Mouse (Mus musculus) heart, embryonic 12.5 days (tissue): ENCODE measurements around the gene Relb. TPM values are rescaled to one million over a fixed set of nuclear protein-coding genes. Genes with fewer than 3 reads are reported as not detected.

Source experiments
- ATAC-seq: fragments of 200-750 bp; cut with Nextera tagmentation; 2 replicates; pipeline ENCODE4 v1.8.0; 2017; ENCODE audit warnings: moderate TSS enrichment, moderate library complexity; ENCODE audit not compliant: insufficient number of reproducible peaks, low FRiP score
- H3K27ac ChIP-seq: fragments of 300-500 bp; sonication (generic); 2 replicates; pipeline ENCODE4 v1.5.1; 2016; ENCODE audit warnings: mild to moderate bottlenecking, moderate library complexity; ENCODE audit not compliant: poor library complexity, severe bottlenecking
- H3K27me3 ChIP-seq: fragments of 300-500 bp; sonication (generic); replicated peaks from 2 replicates; pipeline ENCODE4 v1.6.1; 2016; ENCODE audit warnings: mild to moderate bottlenecking, moderate library complexity
- H3K36me3 ChIP-seq: fragments of 300-500 bp; sonication (generic); 2 replicates; pipeline ENCODE4 v1.6.1; 2016; ENCODE audit warnings: mild to moderate bottlenecking, moderate library complexity
- H3K4me1 ChIP-seq: fragments of 300-500 bp; sonication (generic); replicated peaks from 2 replicates; pipeline ENCODE4 v1.6.1; 2016; ENCODE audit warnings: mild to moderate bottlenecking
- H3K4me2 ChIP-seq: fragments of 300-500 bp; sonication (generic); 2 replicates; pipeline ENCODE4 v1.6.1; 2016; ENCODE audit warnings: mild to moderate bottlenecking, moderate library complexity
- H3K4me3 ChIP-seq: fragments of 300-500 bp; sonication (generic); 2 replicates; pipeline ENCODE4 v1.5.1; 2016; ENCODE audit warnings: mild to moderate bottlenecking
- H3K9ac ChIP-seq: fragments of 300-500 bp; sonication (generic); 2 replicates; pipeline ENCODE4 v1.6.1; 2016; ENCODE audit warnings: mild to moderate bottlenecking, moderate library complexity
- H3K9me3 ChIP-seq: fragments of 300-500 bp; sonication (generic); replicated peaks from 2 replicates; pipeline ENCODE4 v1.6.1; 2016; ENCODE audit warnings: mild to moderate bottlenecking, moderate library complexity
- WGBS: fragments of 180-500 bp; shearing (Covaris S2); methylation state at CpG from one replicate; pipeline ENCODE4 v1.1.7; 2016; 5-methylcytosine and 5-hydroxymethylcytosine counted together
- polyA plus RNA-seq: library from polyadenylated mRNA; unstranded; fragments of >200 nt; fragmentation: Nextera tagmentation; extraction: Ambion mirVana; gene quantifications from 2 replicates; pipeline ENCODE4 v1.2.1, GENCODE M21; 2016

The Relb gene
- polyA plus RNA-seq, 1 experiment from 2014 or later = 4.7 TPM

GRCm38 (mm10) chr7:19564455-19564854 lies 64.8 kb downstream of the Relb start:
- whole genome bisulfite sequencing = 89% methylated on average over 4 of the region's 4 CpGs
- H3K36me3 ChIP-seq = peaks cover 48% of the 10 kb centered on the region
- no peak overlapping the region for H3K9ac ChIP-seq
- peaks cover 6% of the 10 kb centered on the region; the same call in 1 of the 2 replicates for H3K9me3 ChIP-seq
- H3K27ac ChIP-seq = no peak overlapping the region
- no peak overlapping the region for H3K4me3 ChIP-seq
- no peak for ATAC-seq
- H3K27me3 ChIP-seq = no peaks in the 10 kb centered on the region
- H3K4me1 ChIP-seq = peaks cover 26% of the 10 kb centered on the region
- H3K4me2 ChIP-seq = no peak overlapping the region

DNA sequence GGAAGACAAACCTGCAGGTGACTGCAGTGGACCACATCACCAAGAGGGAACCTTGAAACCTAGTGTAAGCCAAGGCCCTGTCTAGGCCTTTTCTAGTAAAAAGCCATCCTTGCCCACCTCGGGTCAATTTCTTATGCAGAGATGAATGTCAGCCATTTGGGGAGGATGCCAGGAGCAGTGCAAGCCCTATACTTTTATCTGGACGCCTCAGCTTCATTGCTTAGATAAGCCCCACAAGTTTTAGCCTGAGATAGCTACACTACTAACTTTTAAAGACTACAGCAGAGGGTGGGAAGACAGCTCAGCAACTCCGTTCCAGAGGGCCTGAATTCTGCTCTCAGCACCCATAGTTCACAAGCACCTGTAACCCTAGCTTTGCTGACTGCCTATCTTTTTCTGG lies 65.4 kb downstream of the Relb start:
- Histone ChIP-seq H3K27ac (0 out of 2 replicates have a peak overlapping the region, but pooled peaks have one; percentile 10), H3K4me2 (0 out of 2 replicates have a peak overlapping the region, but pooled peaks have one; percentile 94), H3K27me3 (no peaks in the 10 kb centered on the region), H3K4me1 (peaks cover 32% of the 10 kb centered on the region), H3K4me3 (no peak overlapping the region), H3K9ac (no peak overlapping the region), H3K36me3 (peaks cover 42% of the 10 kb centered on the region), H3K9me3 (peaks cover 6% of the 10 kb centered on the region; the same call in 1 of the 2 replicates)
- 65% methylated on average over 3 of the region's 3 CpGs for WGBS
- no peak for ATAC-seq

DNA sequence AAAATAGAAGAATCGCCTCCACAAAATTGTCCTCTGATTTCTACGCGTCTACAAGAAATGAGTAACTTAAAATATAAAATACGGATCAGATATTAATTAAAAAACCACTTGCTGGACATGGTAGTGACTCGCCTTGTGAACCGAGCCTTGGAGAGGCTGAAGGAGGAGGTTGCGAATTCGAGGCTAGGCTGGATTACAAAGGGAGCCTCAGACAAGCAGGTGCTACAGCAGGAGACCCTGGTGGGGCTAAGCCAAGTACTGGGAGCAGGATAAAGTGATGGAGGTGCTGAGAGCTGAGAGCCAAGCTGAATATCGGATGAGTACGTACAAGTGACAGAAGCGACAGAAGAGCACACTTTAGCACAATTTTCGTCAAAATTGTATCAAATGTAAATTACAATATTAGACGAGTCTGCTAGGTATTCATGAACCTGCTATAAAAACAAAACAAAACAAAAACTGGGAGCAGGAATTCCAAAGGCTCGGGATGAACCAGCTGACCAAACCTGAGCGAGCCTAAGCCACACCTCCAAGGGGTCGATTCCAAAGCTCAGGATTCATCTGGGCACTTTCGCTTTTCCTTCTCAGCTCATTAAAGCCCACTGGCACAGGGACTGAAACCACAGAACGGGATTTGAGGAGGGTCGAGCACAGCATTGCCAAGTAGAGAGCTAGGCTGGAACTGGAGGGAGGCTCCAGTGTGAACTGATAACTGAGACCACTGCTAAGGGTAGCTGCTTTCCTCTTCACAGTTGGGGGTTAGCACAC lies 66.4 kb downstream of the Relb start, which contains the start of gene Ppp1r37:
Gene Ppp1r37, minus strand, starts transcription at position 434 of the 768 bp plus-strand sequence.
- Histone ChIP-seq H3K27me3 (no peaks in the 10 kb centered on the region), H3K9me3 (peaks cover 6% of the 10 kb centered on the region; the same call in 1 of the 2 replicates), H3K9ac (peak within 1 kb of the TSS; percentile 95), H3K4me2 (peak within 1 kb of the TSS; percentile 94), H3K4me1 (peaks cover 42% of the 10 kb centered on the region), H3K27ac (peak within 1 kb of the TSS; percentile 79), H3K36me3 (peaks cover 37% of the 10 kb centered on the region), H3K4me3 (peak within 1 kb of the TSS; percentile 78)
- WGBS = 2% methylated on average over 19 of the region's 19 CpGs
- peak; percentile 24; the same call in 1 of the 2 replicates for ATAC-seq

- Histone ChIP-seq H3K4me3 (peak overlapping the region; percentile 78), H3K36me3 (peaks cover 32% of the 10 kb centered on the region), H3K27me3 (no peaks in the 10 kb centered on the region), H3K4me1 (peaks cover 51% of the 10 kb centered on the region), H3K27ac (peak overlapping the region; percentile 79), H3K9me3 (peaks cover 6% of the 10 kb centered on the region; the same call in 1 of the 2 replicates), H3K4me2 (peak overlapping the region; percentile 94), H3K9ac (peak overlapping the region; percentile 95)
- under 1% methylated on average over 102 of the region's 102 CpGs for WGBS
- ATAC-seq = peak; percentile 89
Observed at GRCm38 (mm10) chr7:19561765-19562642, 67.2 kb downstream of the Relb start.

- Histone ChIP-seq H3K4me2 (peak overlapping the region; percentile 94), H3K36me3 (peaks cover 29% of the 10 kb centered on the region), H3K4me3 (peak overlapping the region; percentile 78), H3K27me3 (no peaks in the 10 kb centered on the region), H3K27ac (peak overlapping the region; percentile 79; the same call in 1 of the 2 replicates), H3K4me1 (peaks cover 56% of the 10 kb centered on the region), H3K9ac (peak overlapping the region; percentile 95), H3K9me3 (peaks cover 6% of the 10 kb centered on the region; the same call in 1 of the 2 replicates)
- WGBS = 1% methylated on average over 11 of the region's 11 CpGs
- no peak for ATAC-seq
Observed at GRCm38 (mm10) chr7:19561431-19561764, 67.8 kb downstream of the Relb start.

DNA sequence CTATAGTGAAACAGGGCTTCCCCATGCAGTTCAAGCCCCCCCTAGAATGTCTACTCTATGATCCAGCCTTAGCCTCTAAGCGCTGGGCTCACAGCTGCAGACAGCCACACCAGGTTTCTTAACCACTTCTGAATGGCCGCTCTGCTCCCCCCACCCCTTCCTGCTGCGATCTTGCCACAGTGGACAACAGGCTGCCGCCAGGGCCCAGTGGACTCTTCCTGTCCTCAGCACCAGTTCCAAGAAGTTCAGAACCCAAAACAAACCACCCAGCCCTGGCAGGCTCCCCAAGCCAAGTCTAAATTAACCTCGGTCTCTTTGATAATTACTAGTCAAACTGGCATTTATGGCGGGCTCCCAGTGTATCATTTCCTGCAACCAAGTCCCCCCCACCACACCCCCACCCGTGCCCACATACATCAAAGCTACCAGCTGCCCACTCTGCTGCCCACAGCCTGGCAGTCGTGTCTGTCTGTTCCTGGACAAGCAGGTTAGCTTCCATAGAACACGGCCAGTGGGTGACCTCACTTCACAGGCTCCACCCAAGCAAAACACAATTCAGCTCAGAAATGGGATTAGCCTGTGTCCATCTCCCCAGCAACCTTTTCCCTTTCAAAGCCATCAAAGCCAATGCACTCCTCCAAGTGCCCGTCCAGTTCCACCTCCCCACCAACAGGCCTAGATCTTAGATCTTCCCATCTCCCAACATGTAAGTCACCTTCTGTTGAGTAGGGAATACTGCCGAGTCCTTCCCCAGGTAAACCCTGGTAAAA lies 68.6 kb downstream of the Relb start:
- peak overlapping the region; percentile 94 for H3K4me2 ChIP-seq
- H3K36me3 ChIP-seq = peaks cover 30% of the 10 kb centered on the region
- H3K27me3 ChIP-seq = no peaks in the 10 kb centered on the region
- no peak for ATAC-seq
- H3K9me3 ChIP-seq = peaks cover 6% of the 10 kb centered on the region; the same call in 1 of the 2 replicates
- H3K4me1 ChIP-seq = peaks cover 56% of the 10 kb centered on the region
- 24% methylated on average over 11 of the region's 11 CpGs for WGBS
- H3K4me3 ChIP-seq = peak overlapping the region; percentile 78
- H3K27ac ChIP-seq = no peak overlapping the region
- peak overlapping the region; percentile 95 for H3K9ac ChIP-seq

- peaks cover 64% of the 10 kb centered on the region for H3K4me1 ChIP-seq
- WGBS = 30% methylated on average over 2 of the region's 2 CpGs
- H3K36me3 ChIP-seq = peaks cover 17% of the 10 kb centered on the region
- H3K27me3 ChIP-seq = no peaks in the 10 kb centered on the region
- no peak for ATAC-seq
- H3K27ac ChIP-seq = no peak overlapping the region
- H3K4me3 ChIP-seq = no peak overlapping the region
- H3K4me2 ChIP-seq = no peak overlapping the region
- no peaks in the 10 kb centered on the region for H3K9me3 ChIP-seq
- peak overlapping the region; percentile 26; the same call in 1 of the 2 replicates for H3K9ac ChIP-seq
Observed at GRCm38 (mm10) chr7:19558965-19559364, 70.3 kb downstream of the Relb start.

DNA sequence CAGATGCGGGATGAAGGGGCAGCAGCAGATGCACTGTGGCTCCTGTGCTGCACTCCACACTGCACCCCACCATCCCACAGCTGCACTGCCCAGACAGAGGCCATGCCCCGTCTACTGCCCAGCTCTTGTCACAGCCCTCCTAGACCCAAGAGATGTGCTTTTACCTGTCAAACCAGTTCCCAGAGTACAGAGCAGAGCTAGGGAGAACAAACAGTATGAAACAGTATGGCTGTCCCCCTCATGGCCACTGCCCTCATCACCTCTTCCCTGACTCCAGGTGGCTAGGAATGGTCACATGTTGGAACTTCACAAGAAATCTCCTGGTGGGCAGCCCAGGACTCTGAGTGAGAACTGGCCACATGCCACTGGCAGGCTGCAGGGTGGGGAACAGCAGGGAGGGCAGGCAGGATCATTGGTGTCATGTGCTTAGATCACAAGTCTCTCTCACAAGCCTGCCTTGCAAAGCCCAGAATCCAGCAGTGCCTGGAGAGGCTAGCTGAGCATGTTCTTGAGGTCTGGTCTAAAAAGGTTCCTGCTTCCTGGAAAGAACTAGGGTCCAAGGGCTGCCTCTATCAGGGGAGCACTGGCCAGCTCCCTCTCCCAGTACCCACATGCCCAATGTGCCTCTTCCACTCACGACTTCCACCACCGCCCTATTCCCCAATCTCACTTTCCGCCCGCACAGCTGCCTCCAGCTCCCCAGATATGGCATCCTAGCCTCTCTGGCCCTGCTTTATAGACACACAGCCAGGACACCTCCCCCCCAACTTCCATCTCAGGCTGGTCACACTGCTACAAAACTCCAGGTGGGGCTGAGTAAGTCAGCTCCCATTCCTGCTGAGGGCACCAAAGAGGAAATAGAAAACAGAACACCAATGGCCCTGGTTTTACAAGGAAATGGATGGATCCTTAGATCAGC lies 71.0 kb downstream of the Relb start:
- peaks cover 19% of the 10 kb centered on the region for H3K36me3 ChIP-seq
- H3K27ac ChIP-seq = no peak overlapping the region
- no peaks in the 10 kb centered on the region for H3K27me3 ChIP-seq
- H3K4me1 ChIP-seq = peaks cover 65% of the 10 kb centered on the region
- no peak overlapping the region for H3K4me3 ChIP-seq
- 90% methylated on average over 6 of the region's 6 CpGs for WGBS
- ATAC-seq = no peak
- no peaks in the 10 kb centered on the region for H3K9me3 ChIP-seq
- H3K4me2 ChIP-seq = no peak overlapping the region
- H3K9ac ChIP-seq = peak overlapping the region; percentile 26; the same call in 1 of the 2 replicates

- Histone ChIP-seq H3K9me3 (no peaks in the 10 kb centered on the region), H3K4me2 (no peak overlapping the region), H3K36me3 (peaks cover 27% of the 10 kb centered on the region), H3K4me1 (peaks cover 72% of the 10 kb centered on the region), H3K4me3 (no peak overlapping the region), H3K9ac (peak overlapping the region; percentile 44), H3K27me3 (no peaks in the 10 kb centered on the region), H3K27ac (peak overlapping the region; percentile 22; the same call in 1 of the 2 replicates)
- ATAC-seq = no peak
- WGBS = 88% methylated on average over 2 of the region's 2 CpGs
Observed at GRCm38 (mm10) chr7:19557086-19557485, 72.2 kb downstream of the Relb start.
